Mouse (Mus musculus) hematopoietic stem cell, adult 5-6 weeks (primary cell): ENCODE results near the gene Rpl14. TPM values are rescaled to one million over a fixed set of nuclear protein-coding genes. Genes with fewer than 3 reads are reported as not detected.
"Not testable (repeated sequence)": the region's sequence is repeated elsewhere in the genome, so short reads cannot be mapped to it uniquely, and the experiment has no call there.

ENCODE experiments used
- ATAC-seq, 2 experiments: fragments of 125-278 bp in 1 of 2; replicated peaks in 1 of 2; 2 replicates each; pipeline ENCODE4 v1.8.0; 2016 to 2017; ENCODE audit warnings: inconsistent platforms in 2 of 2, mild to moderate bottlenecking in 2 of 2, moderate number of reproducible peaks in 2 of 2, low read depth in 1 of 2, moderate TSS enrichment in 1 of 2; ENCODE audit not compliant: low FRiP score in 2 of 2, poor library complexity in 2 of 2, severe bottlenecking in 2 of 2, insufficient read depth in 1 of 2, low TSS enrichment in 1 of 2
- total RNA-seq: library from RNA; stranded (forward); fragments of 172-1452, 232-1000 nt; gene quantifications from 2 replicates; pipeline ENCODE4 v1.2.3, GENCODE M21; 2017

Rpl14 gene
- 2,251 and 3,052 TPM in 2 replicates for total RNA-seq

GRCm38 (mm10) chr9:120570741-120571592, at the start of gene Rpl14:
Gene Rpl14, plus strand, starts transcription at chr9:120571444.
- peak; percentile 92 to 97 for ATAC-seq

GRCm38 (mm10) chr9:120527270-120527669, 44.0 kb upstream of the Rpl14 start:
- 0 out of 4 replicates have a peak, but pooled peaks of 1 of the 2 experiments have one; percentile 14 for ATAC-seq

GRCm38 (mm10) chr9:120527919-120528318, 43.3 kb upstream of the Rpl14 start:
- no peak for ATAC-seq

- peak in 1 of 2 experiments; percentile 48; a peak in 1 of 4 replicates for ATAC-seq
These were observed 42.3 kb upstream of the Rpl14 start for GRCm38 (mm10) chr9:120528815-120529510.

- no peak for ATAC-seq
These were observed 40.8 kb upstream of the Rpl14 start for GRCm38 (mm10) chr9:120530471-120530870.

GRCm38 (mm10) chr9:120532062-120532461, 39.2 kb upstream of the Rpl14 start:
- no peak for ATAC-seq

- ATAC-seq, result no peak
These were observed 38.6 kb upstream of the Rpl14 start for GRCm38 (mm10) chr9:120532691-120533090.

- ATAC-seq, result not testable (repeated sequence)
These were observed 37.7 kb upstream of the Rpl14 start for GRCm38 (mm10) chr9:120533446-120533950.

GRCm38 (mm10) chr9:120539662-120540251, 31.5 kb upstream of the Rpl14 start, which contains the start of gene Entpd3:
Gene Entpd3, plus strand, starts transcription at chr9:120539818.
- ATAC-seq, result peak; percentile 34 to 50; a peak in 3 of 4 replicates

- ATAC-seq, result no peak
These were observed 29.8 kb upstream of the Rpl14 start for GRCm38 (mm10) chr9:120541411-120541810.

- no peak for ATAC-seq
These were observed 29.0 kb upstream of the Rpl14 start for GRCm38 (mm10) chr9:120542241-120542640.

GRCm38 (mm10) chr9:120545994-120546393, 25.2 kb upstream of the Rpl14 start:
- peak; percentile 65 to 70 for ATAC-seq

GRCm38 (mm10) chr9:120546482-120546881, 24.8 kb upstream of the Rpl14 start:
- peak in 1 of 2 experiments; percentile 24; a peak in 2 of 4 replicates for ATAC-seq

GRCm38 (mm10) chr9:120547026-120547668, 24.1 kb upstream of the Rpl14 start:
- ATAC-seq, result peak; percentile 52 to 53; a peak in 3 of 4 replicates

GRCm38 (mm10) chr9:120550778-120551177, 20.5 kb upstream of the Rpl14 start:
- ATAC-seq, result no peak

- ATAC-seq, result no peak
These were observed 7.7 kb upstream of the Rpl14 start for GRCm38 (mm10) chr9:120563590-120563989.

- no peak for ATAC-seq
These were observed 7.0 kb upstream of the Rpl14 start for GRCm38 (mm10) chr9:120564247-120564646.
